ENCODE assay signal across 8 mouse cellular contexts in the genomic region with DNA sequence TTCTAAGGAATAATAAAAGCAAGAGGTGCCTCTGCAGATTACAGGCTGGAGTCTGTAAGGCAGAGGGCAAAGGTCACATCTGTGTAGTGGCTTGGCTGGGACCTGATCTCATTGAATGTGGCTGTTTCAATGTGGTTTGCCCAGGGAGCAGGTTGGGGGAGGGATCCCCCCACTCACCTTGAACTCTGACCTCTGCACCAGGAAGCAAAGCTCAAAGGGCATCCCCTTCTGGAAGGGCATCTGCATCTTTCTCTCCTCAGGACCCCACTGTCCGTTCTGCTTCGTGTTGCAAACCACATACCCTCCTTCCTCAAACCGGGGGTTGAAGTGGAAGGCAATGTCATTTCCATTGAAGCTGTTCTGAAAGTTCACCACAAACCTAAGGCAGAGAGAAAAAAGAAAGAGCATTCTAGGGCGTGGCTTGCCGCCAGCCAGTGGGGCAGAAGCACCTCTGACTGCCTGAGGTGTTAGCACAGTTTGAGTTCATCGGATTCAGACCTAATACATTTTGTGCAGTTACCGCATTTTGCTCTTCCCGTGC. TPM values are rescaled to one million over a fixed set of nuclear protein-coding genes. Genes with fewer than 3 reads are reported as not detected.
A peak's percentile ranks its signal among the peaks of the same experiment; 100 is the strongest.
DNase-seq lines count a peak whose midpoint lies in the region; ATAC-seq lines count a peak whose summit lies in the region.
"Had no signal": no experiment of that assay in that cellular context is flagged by ENCODE, and none has a peak within 500 bp of the region (broad histone marks: within the 10 kb centered on the region; RNA-seq: fewer than 3 reads in every experiment).

No protein-coding gene starts in this region.

- H3K9me3 ChIP-seq in midbrain, embryonic 12.5 days = no peaks in the 10 kb centered on the region
- no peaks in the 10 kb centered on the region for H3K9me3 ChIP-seq in midbrain, embryonic 13.5 days
- H3K9me3 ChIP-seq in embryonic facial prominence, embryonic 11.5 days (replicated peaks; ENCODE audit: control insufficient read depth, low read length) = no peaks in the 10 kb centered on the region
- no peaks in the 10 kb centered on the region for H3K9me3 ChIP-seq in limb, embryonic 13.5 days

- peak; percentile 55 for DNase-seq in embryonic facial prominence, embryonic 11.5 days (ENCODE audit: low spot score)
- DNase-seq in yolk sac, embryonic 10.5 days (ENCODE audit: low spot score) = peak; percentile 26
- DNase-seq in layer of hippocampus, postnatal 14 days (ENCODE audit: low spot score in 2 of 2) = no peak
- DNase-seq in gastrocnemius, adult 18-20 months (ENCODE audit: low spot score) = no peak
- DNase-seq: spleen, adult 18-20 months had no signal

- no peak overlapping the region for H3K4me2 ChIP-seq in midbrain, embryonic 12.5 days (replicated peaks)
- no peak overlapping the region for H3K4me2 ChIP-seq in midbrain, embryonic 13.5 days (replicated peaks)
- H3K4me2 ChIP-seq in embryonic facial prominence, embryonic 11.5 days (ENCODE audit: low read depth, low read length) = no peak overlapping the region
- 0 out of 2 replicates have a peak overlapping the region, but pooled peaks have one; percentile 7 for H3K4me2 ChIP-seq in limb, embryonic 13.5 days (replicated peaks)

- peaks cover 12% of the 10 kb centered on the region; the same call in 1 of the 2 replicates for H3K4me1 ChIP-seq in midbrain, embryonic 12.5 days
- peaks cover 12% of the 10 kb centered on the region for H3K4me1 ChIP-seq in midbrain, embryonic 13.5 days (replicated peaks)
- 0 out of 2 replicates have a peak, but pooled peaks cover 4% of the 10 kb centered on the region for H3K4me1 ChIP-seq in embryonic facial prominence, embryonic 11.5 days (ENCODE audit: control insufficient read depth, insufficient read depth, low read length)
- peaks cover 17% of the 10 kb centered on the region for H3K4me1 ChIP-seq in limb, embryonic 13.5 days

- no peak overlapping the region for H3K4me3 ChIP-seq in midbrain, embryonic 12.5 days
- no peak overlapping the region for H3K4me3 ChIP-seq in midbrain, embryonic 13.5 days (replicated peaks)
- H3K4me3 ChIP-seq in embryonic facial prominence, embryonic 11.5 days (ENCODE audit: low read depth, low read length) = no peak overlapping the region
- H3K4me3 ChIP-seq in limb, embryonic 13.5 days = no peak overlapping the region

- no peak overlapping the region for H3K9ac ChIP-seq in midbrain, embryonic 12.5 days (replicated peaks)
- H3K9ac ChIP-seq in midbrain, embryonic 13.5 days (replicated peaks) = no peak overlapping the region
- no peak overlapping the region for H3K9ac ChIP-seq in embryonic facial prominence, embryonic 11.5 days (replicated peaks; ENCODE audit: low read length)
- H3K9ac ChIP-seq in limb, embryonic 13.5 days = no peak overlapping the region

- H3K36me3 ChIP-seq in midbrain, embryonic 12.5 days = no peaks in the 10 kb centered on the region
- no peaks in the 10 kb centered on the region for H3K36me3 ChIP-seq in midbrain, embryonic 13.5 days
- H3K36me3 ChIP-seq in embryonic facial prominence, embryonic 11.5 days (replicated peaks; ENCODE audit: control insufficient read depth, insufficient read depth, low read depth, low read length) = no peaks in the 10 kb centered on the region
- H3K36me3 ChIP-seq in limb, embryonic 13.5 days = no peaks in the 10 kb centered on the region

- 0 out of 2 replicates have a peak overlapping the region, but pooled peaks have one; percentile 30 for H3K27ac ChIP-seq in midbrain, embryonic 12.5 days (replicated peaks)
- H3K27ac ChIP-seq in midbrain, embryonic 13.5 days = no peak overlapping the region
- H3K27ac ChIP-seq in embryonic facial prominence, embryonic 11.5 days (replicated peaks; ENCODE audit: low read depth, low read length) = no peak overlapping the region
- H3K27ac ChIP-seq in limb, embryonic 13.5 days = no peak overlapping the region; the same call in 1 of the 2 replicates

- no peak for ATAC-seq in midbrain, embryonic 12.5 days (ENCODE audit: low FRiP score, low read depth)
- no peak for ATAC-seq in midbrain, embryonic 13.5 days
- no peak for ATAC-seq in embryonic facial prominence, embryonic 11.5 days (replicated peaks; ENCODE audit: insufficient number of reproducible peaks, low FRiP score, low TSS enrichment, low read depth)
- ATAC-seq in limb, embryonic 13.5 days (ENCODE audit: low FRiP score, low read depth) = peak; percentile 28; the same call in 1 of the 2 replicates

- WGBS in midbrain, embryonic 12.5 days = 64% methylated on average over 8 of the region's 8 CpGs
- WGBS in midbrain, embryonic 13.5 days = 57% methylated on average over 8 of the region's 8 CpGs
- WGBS in embryonic facial prominence, embryonic 11.5 days = 53% methylated on average over 8 of the region's 8 CpGs
- WGBS in limb, embryonic 13.5 days = 43% methylated on average over 8 of the region's 8 CpGs

- H3K27me3 ChIP-seq in midbrain, embryonic 12.5 days = no peaks in the 10 kb centered on the region
- no peaks in the 10 kb centered on the region for H3K27me3 ChIP-seq in midbrain, embryonic 13.5 days
- H3K27me3 ChIP-seq in embryonic facial prominence, embryonic 11.5 days (ENCODE audit: control insufficient read depth, insufficient read depth, low read length) = no peaks in the 10 kb centered on the region
- H3K27me3 ChIP-seq in limb, embryonic 13.5 days = no peaks in the 10 kb centered on the region

RNA-seq across cellular contexts. Expression of gene Lgals9, which starts 11.9 kb away (rescaled TPM):
- polyA plus RNA-seq in midbrain, embryonic 12.5 days (2016; fragmentation: Nextera tagmentation; extraction: Ambion mirVana) = 6.0 and 8.2 TPM in 2 replicates
- polyA plus RNA-seq in midbrain, embryonic 13.5 days (2015; fragmentation: Nextera tagmentation; extraction: Ambion mirVana) = 4.2 and 4.7 TPM in 2 replicates
- 5.1 and 6.0 TPM in 2 replicates for polyA plus RNA-seq in embryonic facial prominence, embryonic 11.5 days (2014; fragmentation: Nextera tagmentation; extraction: Ambion mirVana)
- polyA plus RNA-seq in limb, embryonic 13.5 days (2015; fragmentation: Nextera tagmentation; extraction: Ambion mirVana) = 16.3 and 16.6 TPM in 2 replicates
- total RNA-seq in layer of hippocampus, postnatal 14 days (2021) = 1 to 10 TPM; 7.2 to 7.4 TPM
- 1 to 10 TPM; 6.0 to 9.3 TPM for total RNA-seq in gastrocnemius, adult 18-20 months (2021)

RNA-seq across cellular contexts. Expression of gene Nos2, which starts 52.3 kb away (rescaled TPM):
- polyA plus RNA-seq in midbrain, embryonic 12.5 days (2016; fragmentation: Nextera tagmentation; extraction: Ambion mirVana) = 0.85 and 0.93 TPM in 2 replicates
- 0.71 and 0.82 TPM in 2 replicates for polyA plus RNA-seq in midbrain, embryonic 13.5 days (2015; fragmentation: Nextera tagmentation; extraction: Ambion mirVana)
- 0.49 and 1.0 TPM in 2 replicates for polyA plus RNA-seq in embryonic facial prominence, embryonic 11.5 days (2014; fragmentation: Nextera tagmentation; extraction: Ambion mirVana)
- polyA plus RNA-seq in limb, embryonic 13.5 days (2015; fragmentation: Nextera tagmentation; extraction: Ambion mirVana) = 1.1 and 1.3 TPM in 2 replicates
- 1 to 10 TPM; 1.4 to 2.0 TPM for total RNA-seq in layer of hippocampus, postnatal 14 days (2021)
- total RNA-seq in gastrocnemius, adult 18-20 months (2021) = 1 to 10 TPM in 1 of 2 experiments, under 1 TPM in 1; 0.66 to 1.7 TPM

Comparison
In these comparisons a context has a peak if more than half of its experiments do, and no peak if none do; other contexts are left out.
1. DNase-seq: peak in embryonic facial prominence, embryonic 11.5 days (single experiment) and yolk sac, embryonic 10.5 days (single experiment); none in layer of hippocampus, postnatal 14 days (0 of 2) and gastrocnemius, adult 18-20 months (single experiment).